Mouse (Mus musculus): Measurements from ENCODE around the gene Hhipl1.

- TF ChIP-seq CTCF (IDR thresholded peaks at IDR 0.05; ENCODE audit: control insufficient read depth, insufficient read depth, insufficient replicate concordance, low read depth, low read length) (no peak), POLR2A (IDR thresholded peaks at IDR 0.05; ENCODE audit: control insufficient read depth, low read depth, low read length) (no peak)
Measured at GRCm38 (mm10) chr12:108268970-108269369, 37.1 kb upstream of the Hhipl1 start.
